Mouse (Mus musculus): ENCODE data around the gene Ercc6l2. TPM values are rescaled to one million over a fixed set of nuclear protein-coding genes. Genes with fewer than 3 reads are reported as not detected.

Ercc6l2 gene
- polyA plus RNA-seq (2017; shearing (Covaris generic)) = 24.5 TPM

DNA sequence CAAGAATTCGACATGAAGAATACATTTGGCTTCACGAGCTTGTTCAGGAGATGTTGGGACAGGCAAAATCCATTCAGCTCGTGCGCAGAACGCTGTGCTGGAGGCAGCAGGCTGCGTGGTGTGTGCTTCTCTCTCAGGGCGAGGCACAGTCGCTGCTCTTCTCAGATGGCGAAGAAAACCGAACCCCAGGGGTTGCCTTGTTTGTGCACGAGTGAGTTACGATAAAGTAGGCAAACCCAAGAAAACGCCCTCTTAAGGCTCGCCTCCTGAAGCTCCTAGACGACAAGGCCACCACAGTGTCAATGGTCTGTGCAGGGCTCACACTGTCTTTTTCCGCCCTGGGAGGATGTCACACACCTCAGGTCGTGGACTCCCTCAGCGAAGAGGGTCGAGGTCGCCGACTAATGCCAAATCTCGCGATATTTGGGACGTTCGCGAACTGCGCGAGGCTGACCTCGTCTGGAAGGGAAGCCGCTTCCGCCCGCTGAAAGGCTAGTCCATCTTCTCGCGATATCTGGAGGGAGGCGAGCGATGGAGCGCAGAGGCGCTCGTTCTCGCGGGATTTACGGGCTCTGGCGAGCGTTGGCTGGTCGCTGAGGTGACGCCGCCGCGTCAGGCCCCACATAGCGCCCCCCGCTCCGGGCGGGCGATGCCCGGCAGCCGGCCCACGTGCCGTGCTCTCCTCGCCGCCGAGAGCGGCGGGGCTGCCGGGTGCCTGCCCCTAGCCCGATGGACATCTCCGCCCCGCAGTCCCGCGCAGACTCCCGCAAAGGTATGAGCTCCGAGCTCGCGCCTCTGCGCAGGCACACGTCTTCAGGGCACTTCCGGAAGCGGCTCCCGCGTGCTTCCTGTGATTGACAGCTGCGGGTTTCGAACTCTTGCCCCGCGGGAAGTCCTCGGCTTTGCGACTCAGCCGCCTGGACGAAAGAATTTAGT lies at the start of gene Ercc6l2:
Ercc6l2 (plus strand) TSS at position 495 of the 936 bp plus-strand sequence.

Other genes starting within 250 kb of the Ercc6l2 start
- gene Ptch1, start 241.6 kb upstream of the Ercc6l2 start, polyA plus RNA-seq (2017; shearing (Covaris generic)) = 5.8 TPM